Mouse (Mus musculus) lung, postnatal 0 days (tissue): ENCODE data around the gene Drd1.

Source experiments
- CTCF ChIP-seq: IDR thresholded peaks from 2 replicates; pipeline ENCODE4 v1.5.1; 2016; ENCODE audit warnings: antibody characterized with exemption, mild to moderate bottlenecking
- EP300 ChIP-seq: IDR thresholded peaks from 2 replicates; pipeline ENCODE4 v1.6.1; 2016; ENCODE audit warnings: antibody characterized with exemption, mild to moderate bottlenecking, control low read depth

GRCm38 (mm10) chr13:54051641-54052040, 3.9 kb downstream of the Drd1 start:
- no peak for TF ChIP-seq EP300
- TF ChIP-seq CTCF = no peak
